Mouse (Mus musculus) spleen, adult 12 weeks (tissue): Measurements from ENCODE around the gene Ifnl2.
"Not testable (repeated sequence)": the region's sequence is repeated elsewhere in the genome, so short reads cannot be mapped to it uniquely, and the experiment has no call there.

ENCODE experiments used
- DNase-seq: peaks from one replicate; pipeline ENCODE4 v3.0.0; 2022; ENCODE audit warnings: low spot score

Gene Ifnl2

DNA sequence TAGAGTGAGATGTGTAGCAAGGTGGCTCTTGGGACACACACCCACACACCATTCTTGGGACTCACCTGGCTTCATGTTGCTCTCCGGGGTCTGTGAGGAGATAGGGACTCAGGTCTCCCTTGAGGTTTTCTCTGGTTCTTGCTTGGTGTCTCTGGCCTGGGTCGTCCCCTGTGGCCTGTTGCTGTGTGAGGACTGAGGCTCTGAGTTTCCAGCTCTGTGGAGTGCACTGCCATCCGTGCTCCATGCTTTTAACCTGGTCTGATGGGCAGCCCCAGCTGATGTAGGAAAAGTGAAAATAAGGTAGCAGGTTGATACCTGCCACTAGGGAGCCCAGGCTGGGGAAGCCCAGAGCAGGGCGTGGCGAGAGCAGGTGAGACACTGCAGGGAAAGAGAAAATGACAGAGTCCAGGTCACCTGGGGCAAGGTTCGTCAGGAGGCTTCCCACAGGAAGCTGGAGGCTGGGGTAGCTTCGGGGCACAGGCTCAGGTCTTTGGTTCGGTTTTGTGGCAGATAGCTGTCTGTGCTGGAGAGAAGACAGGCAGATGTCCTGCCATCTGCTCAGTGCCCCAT, at the start of gene Ifnl2:
Ifnl2 (minus strand) TSS at position 51 of the 570 bp plus-strand sequence.
- DNase-seq, result not testable (repeated sequence)

DNA sequence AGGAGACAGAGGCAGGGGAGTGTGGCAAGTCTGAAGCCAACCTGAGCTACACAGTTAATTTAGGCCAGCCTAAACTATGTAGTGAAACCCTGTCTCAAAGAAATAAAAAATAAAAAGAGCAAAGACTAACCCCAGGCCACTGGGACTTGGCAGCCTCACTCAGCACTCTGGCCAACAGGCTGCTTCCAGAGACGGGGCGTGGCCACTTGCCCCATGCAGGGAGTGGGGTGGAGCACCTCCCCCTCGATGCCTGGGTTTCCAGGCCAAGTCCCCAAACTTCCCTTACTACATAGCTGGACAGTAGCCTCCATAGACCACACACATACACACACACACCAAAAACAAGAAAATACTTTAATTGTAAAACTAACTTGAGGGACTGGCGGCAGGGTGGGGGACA, 48.2 kb upstream of the Ifnl2 start:
- DNase-seq, result no peak

DNA sequence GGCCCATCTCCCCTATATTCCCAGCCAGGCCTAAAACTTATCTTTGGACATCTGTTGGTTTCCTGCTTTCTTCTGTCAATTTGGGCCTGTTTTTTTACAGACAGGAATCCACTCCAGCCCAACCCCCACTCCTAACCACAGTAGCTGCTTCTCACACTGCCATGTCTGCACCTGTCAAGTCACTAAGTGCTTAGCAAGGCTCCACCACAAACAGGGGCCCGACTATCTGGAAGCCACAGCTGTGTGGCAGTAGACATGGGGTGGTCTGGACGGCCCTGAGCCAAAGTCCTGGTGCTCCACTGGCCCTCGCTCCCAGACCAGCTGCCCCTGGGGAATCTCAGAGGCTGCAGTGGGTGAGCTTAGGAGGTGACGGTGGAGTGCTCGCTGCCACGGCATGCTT, 47.5 kb upstream of the Ifnl2 start:
- DNase-seq, result no peak

DNA sequence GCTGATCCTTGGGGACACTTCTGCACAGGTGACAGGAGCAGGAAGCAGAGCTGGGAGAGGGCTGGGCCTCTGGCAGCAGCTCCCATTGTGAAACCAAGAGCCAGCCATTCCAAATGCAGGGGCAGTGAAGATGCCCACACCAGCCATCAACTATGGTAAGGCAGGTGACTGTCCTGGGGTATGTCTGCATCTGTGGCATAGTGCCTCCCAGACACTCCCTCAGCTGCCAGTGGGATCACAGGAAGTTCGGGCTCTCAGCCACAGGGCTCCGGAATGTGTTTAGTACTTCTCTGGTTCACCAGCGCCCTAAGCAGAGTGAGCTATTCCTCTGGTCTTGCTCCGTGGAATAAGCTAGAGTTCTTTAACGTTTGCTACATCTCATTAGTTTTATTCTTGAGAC, 46.8 kb upstream of the Ifnl2 start:
- no peak for DNase-seq

DNA sequence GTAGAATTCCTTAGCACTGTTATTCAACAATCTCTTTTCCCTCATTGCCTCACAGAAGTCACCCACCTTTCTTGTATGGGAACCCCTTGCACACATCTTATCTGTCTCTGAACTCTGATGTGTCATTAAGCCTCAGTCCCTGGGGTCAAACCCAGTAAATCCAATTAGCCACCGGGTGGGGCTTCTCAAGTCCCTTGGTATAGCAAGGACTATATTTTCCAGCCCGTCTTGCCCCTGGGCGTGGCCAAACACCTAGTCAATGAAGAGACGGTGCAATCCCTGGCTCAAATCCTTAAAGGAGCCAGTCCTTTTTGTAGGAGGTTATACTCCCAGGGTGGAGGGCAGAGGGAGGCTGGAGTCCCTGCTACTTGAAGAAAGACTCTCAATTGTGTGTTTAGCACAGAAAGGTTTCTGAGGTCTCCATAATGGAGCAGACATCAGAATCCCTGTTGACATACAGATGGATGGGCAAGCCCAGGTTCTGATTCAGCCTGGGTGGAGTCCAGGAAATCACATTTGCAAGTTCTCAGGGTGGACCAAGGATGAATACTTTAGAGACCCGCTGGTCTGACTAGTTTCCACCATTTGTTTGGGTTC, 45.8 kb upstream of the Ifnl2 start:
- DNase-seq, result no peak

DNA sequence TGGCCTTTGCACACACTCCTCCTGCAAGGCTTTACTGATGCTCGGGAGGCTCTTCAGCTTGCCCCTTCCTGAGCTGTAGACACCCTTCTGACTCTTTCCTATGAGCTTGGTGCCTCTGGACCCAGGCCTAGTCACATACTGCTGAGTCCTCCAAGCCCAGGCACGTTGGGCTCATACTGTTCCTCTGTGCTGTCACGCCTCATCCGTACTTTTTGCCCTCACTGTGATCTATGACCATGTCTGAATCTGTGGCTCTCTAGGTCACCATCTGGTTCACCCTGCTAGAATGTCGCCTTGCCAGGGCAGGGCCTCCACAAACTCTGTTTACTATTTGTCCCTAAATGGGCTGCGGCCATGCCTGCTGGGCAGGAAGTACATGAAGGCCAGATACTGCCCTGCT, 42.8 kb upstream of the Ifnl2 start:
- DNase-seq, result no peak

DNA sequence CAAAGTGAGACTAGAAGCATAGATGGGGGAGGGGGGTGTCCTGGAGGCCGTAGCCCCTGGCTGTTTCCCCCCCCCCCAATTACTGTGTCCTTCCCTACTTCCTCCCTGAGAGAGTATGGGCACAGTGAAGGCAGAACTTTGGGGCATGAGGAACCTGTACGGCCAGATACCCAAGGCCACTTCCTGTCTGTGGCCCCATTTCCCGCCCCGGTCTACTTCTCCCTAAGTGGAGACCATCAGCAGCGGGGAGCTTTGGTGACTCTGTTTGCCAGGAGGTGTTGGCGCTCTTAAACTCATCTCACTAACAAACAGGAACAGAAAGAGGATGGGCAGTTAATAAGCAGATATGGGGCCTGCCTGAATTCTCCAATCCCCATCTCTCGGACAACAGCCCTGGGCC, 37.4 kb upstream of the Ifnl2 start:
- DNase-seq, result no peak

DNA sequence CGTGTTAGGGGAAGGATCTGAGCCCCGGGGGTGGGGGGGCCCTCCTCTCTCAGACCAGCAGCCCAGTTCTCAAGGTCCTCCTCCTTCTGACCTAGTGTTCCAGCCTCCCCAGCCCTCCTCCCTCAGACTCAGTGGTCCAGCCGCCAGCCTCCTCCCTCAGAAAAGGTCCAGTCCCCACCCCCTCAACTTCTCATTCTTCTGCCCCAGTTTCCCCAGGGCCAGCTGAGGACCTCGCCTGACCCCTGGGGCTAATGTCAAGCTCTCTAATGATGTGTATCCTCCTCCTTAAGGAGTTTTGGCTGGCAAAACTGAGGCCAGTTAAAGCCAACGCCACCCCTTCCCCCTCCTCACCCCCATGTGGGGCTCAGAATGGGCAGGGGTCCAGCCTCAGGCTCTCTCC, 36.9 kb upstream of the Ifnl2 start, which contains the start of gene Nccrp1:
Nccrp1 (minus strand) TSS at position 101 of the 400 bp plus-strand sequence.
- DNase-seq, result no peak

DNA sequence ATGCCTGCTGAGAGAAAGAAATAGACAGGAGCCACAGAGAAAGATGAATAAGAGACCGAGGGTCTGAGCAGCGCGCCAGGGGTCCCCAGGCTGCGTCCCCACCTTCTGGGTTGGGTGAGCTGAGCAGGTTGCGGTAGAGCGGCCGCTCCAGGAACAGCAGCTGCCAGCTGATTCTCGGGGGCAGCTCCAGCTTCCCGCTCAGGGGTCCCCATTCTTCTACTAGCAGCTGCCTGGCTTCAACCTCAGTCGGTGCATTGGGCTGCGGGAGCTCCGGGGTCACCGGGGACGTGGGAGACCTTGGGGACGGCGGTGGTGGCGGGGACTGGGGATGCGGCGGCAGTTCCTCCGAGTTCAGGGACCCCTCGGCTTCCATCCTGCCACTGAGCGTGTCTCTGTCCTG, 36.4 kb upstream of the Ifnl2 start:
- no peak for DNase-seq

DNA sequence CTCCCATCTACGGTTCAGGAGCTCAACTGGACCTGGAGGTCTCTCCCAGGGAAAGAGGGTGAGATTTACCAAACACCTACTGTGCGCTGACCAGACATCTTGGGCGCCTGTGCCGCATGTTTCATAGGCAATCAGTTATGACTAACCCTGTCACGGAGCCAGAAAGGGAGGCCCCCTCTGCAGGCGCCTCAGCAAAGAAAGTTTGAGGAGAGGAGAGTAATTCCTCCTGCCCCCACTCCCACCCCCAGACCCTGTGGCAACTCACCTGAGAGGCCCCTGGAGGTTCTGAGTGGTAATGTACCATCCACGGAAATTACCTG, 35.6 kb upstream of the Ifnl2 start:
- DNase-seq, result no peak

DNA sequence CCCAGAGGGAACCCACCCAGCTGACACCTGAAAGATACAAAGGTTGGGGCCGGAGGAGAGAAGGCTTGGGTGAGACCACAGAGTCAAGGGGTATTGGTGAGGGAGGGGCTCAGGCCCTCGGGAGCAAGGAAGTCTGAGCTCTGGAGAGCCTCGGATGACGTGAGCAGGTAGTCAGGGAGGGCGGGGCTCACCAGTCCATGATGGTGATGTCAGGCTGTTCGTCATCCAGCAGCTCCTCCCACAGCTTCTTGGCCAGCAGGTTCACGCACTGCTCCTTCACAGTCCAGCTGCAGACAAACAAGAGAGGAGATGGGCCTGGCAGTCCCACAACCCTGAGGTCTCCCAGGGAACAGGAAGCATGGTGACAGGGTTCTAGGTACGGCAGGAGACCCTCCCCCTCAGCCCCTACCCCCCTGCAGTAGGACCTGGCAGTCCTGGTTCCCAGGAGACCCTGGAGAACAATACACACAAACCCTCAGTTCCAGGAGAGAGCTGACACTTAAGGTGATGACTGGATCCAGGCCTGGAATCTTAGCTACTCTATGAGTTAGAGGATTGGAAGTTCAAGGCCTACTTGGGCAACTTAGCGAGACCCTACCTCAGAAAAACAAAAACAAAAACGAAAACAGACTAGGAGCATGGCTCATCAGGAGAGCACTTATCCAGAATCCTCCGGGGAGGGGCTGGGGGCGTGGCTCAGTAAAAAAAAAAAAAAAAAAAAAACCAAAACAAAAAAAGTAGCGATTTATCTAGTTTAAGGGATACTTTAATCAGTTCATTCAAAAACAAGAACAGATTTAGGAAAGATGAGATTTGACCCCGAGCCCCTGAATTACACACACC, 35.0 kb upstream of the Ifnl2 start:
- no peak for DNase-seq

DNA sequence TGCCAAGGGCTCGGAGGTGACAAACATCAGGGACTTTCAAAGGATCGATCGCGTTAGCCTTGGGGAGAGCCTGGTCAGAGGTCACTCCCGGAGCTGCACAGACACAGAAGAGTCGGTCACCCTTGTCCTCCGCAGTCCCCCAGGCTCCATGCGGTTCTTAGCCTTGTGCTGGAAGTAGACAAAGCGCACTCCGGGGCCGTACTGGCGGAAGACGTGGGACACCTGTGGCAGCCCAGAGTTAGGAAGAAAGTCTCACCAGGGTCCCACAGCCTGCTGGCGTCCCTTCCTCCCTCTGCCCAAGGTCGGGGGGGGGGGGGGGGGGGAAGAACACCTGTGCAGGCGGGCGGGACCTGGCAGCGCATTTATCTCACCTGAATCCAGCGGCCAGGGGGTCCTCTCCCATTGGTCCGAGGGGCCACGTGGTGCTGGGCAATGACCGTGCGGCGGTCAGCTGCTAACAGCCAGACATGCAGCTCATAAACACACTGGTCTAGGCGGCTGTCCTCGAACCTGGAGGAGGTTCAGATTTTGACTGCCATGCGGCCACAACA, 33.9 kb upstream of the Ifnl2 start:
- no peak for DNase-seq

DNA sequence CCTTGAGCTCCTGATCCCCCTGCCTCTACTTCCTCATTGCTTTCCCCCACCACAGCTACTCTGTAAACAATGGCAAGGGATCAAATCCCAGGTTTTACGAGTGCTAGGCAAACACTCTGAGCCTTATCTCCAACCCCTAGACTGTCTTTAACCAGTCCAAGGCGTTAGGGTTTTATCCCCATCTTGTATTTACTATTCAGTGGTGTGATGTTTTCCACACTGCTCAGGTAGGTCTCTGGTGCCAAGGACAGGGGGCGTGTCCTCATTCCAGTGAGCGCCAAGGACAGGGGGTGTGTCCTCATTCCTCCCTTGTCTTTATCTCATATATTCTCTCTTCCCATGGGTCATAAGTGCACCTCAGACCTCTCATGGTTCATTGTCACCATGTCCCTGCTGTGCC, 30.3 kb upstream of the Ifnl2 start, which contains the start of gene Sycn:
Sycn (plus strand) TSS at position 360 of the 400 bp plus-strand sequence.
- no peak for DNase-seq

DNA sequence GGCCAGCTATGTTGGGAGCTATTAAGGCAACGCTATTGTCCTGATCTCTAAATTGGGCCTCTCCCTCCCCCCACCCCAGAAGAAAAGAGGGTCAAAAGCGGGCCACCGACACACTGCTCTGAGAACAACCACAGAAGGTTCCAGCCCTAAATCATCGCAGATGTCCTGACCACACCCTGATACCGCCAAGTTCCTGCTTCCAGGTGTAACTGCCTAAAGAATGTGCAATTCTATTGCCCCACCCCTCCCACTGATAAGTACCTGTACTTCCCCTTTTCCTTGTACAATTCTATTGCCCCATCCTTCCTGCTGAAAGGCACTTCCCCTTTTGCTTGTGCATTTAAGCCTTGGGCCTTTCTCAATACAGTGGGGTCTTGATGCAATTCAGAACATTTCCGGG, 28.6 kb upstream of the Ifnl2 start:
- DNase-seq, result not testable (repeated sequence)

DNA sequence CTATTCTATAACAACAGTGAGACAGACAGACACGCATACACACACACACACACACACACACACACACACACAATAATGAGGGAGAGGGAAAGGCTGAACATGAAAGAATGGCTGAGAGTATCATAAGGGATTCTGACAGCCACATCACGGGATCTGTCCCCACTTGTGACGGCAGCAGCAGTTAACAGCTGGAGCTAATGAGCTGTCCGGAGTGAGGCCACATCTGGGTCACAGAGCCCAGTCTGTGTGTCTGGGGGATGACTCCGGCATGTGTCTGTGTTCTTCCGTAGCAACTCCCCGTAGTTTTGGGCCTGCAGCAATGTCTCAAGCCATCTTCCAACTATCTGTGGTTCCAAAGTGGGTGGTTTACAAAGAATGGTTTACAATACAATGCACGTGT, 21.8 kb upstream of the Ifnl2 start:
- no peak for DNase-seq

DNA sequence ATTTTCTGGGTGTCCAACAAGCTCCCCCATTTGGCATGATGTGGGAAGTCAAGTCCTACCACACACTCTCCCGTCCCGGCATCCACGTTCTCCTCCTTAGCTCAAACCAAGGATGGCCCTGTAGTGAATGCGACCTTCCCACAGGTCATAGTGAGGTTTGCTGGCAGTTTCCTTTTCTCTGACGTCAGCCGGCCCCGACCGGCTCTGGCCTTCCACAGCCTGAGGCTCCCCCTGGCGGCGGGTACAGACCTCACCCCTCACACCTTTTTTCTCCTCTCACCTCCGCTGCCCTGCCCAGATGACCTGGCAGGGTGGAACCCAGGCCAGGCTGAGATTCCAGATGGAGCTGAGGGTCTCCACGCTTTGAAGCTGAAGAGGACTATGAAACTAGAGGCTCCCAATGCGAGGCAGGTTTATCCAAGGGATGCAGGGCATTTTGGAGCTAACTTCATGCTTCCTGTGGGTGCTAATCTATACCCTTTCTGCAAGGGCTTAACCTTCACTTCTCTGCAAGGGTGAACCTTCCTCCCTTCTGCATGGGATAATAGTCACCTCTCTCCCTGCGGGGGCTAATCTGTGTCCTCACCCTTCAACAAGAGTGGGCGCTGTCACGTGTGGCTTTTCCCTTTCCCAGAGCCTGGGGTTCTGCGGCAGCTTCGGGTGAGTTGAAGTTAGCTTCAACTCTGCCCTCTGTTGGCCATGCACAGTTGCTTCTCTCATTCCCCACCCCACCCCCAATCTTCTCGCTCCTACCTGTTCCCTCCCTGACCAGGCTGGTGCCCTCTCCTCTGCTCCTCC, 17.9 kb upstream of the Ifnl2 start:
- DNase-seq, result peak; percentile 69

DNA sequence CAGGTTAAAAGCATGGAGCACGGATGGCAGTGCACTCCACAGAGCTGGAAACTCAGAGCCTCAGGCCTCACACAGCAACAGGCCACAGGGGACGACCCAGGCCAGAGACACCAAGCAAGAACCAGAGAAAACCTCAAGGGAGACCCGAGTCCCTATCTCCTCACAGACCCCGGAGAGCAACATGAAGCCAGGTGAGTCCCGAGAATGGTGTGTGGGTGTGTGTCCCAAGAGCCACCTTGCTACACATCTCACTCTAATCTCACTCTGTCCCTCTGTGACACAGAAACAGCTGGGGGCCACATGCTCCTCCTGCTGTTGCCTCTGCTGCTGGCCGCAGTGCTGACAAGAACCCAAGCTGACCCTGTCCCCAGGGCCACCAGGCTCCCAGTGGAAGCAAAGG, 12.3 kb upstream of the Ifnl2 start, which contains the start of gene Ifnl3:
Ifnl3 (plus strand) TSS at position 301 of the 400 bp plus-strand sequence.
- not testable (repeated sequence) for DNase-seq

DNA sequence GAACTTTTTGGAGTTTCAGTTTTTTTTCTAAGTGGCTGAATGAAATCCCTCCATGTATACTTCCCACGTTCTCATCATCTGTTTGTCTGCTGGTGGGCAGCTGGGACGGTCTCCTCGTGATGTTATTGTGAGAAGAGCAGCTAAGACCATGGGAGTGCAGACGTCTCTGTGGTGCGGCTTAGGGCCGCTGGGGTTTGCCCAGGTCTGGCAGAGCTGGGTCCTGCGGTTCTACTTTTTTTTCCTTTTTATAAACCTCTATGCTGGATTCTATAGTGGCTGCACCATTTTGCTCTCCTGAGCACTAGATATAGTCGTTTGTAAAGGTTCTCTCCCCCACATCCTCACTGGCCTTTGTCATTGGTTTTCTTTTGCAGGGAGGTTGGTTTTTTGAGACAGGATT, 1.2 kb upstream of the Ifnl2 start:
- no peak for DNase-seq

DNA sequence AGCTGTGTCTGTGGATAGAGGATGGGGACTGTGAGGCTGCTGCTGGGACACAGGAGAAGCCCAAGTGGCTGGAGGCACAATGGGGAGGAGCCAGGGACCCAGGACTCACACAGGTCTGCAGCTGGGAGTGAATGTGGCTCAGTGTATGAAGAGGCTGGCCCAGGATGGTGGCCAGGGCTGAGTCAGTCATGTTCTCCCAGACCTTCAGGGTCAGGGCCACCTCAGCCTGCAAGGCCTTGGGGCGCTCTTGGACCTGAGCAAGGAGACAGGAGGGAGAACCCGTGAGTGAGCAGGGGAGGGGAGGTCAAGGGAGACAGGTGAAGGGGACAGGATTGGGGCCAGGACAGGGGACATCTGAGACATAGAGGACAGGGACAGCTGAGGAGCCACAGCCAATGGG, 1.1 kb downstream of the Ifnl2 start:
- not testable (repeated sequence) for DNase-seq

DNA sequence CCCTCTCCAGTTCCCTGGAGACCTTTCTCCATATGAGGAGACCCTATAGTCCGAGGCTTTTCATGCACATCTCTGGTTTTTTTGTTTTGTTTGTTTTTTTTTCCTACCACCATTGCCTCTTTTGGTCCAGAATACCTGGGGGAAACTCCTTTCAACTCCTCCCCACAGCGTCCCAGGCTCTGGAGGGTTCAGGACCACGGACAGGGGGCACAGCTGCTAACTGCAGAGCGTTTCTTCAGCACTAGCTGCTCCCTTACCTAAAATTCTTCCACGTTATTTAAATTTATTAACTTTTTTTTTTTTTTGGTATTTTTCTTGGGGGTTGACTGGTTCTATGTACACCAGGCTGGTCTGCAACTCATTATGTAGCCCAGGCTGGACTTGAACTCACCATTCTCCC, 4.7 kb downstream of the Ifnl2 start:
- DNase-seq, result no peak

DNA sequence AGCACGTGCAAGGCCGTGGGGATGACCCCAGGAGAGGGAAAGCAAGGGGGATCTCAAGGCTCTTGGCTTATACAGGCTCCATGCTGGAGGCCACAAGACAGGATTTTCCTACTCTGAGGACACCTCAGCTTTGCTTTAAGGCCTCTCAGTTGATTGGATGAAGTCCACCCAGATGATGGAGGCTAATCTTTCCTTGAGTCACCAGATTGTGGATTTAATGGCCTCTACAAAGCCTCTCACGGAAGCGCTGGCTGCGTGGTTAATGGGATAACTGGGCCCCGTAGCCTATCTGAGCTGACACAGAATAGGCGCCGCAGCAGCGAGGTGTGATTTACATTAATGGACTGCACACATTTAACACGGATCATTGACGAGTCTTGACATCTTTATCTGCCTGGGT, 14.8 kb downstream of the Ifnl2 start:
- no peak for DNase-seq

DNA sequence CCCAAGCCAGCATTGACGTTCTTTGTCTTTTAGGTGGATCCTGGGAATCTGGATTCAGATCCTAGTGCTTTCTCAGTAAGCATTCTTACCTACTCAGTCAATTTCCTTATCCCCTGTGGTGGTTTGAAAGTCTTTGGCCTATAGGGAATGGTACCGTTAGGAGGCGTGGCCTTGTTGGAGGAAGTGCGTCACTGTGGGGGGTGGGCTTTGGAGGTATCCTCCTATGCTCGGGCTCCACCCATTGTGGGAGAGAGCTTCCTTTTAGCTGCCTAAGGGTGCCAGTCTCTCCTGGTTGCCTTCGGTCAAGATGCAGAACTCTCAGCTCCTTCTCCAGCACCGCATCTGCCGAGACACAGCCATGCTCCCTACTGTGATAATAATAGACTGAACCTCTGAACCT, 17.9 kb downstream of the Ifnl2 start:
- DNase-seq, result no peak
